Mouse (Mus musculus): ENCODE measurements around the gene Psen2.

GRCm38 (mm10) chr1:180193391-180193935 lies 69.8 kb downstream of the Psen2 start:
- TF ChIP-seq MAFK (IDR thresholded peaks at IDR 0.05; ENCODE audit: insufficient read depth, low read depth, low read length) (no peak), ZNF384 (IDR thresholded peaks at IDR 0.05; ENCODE audit: low read depth, low read length) (no peak), CHD2 (IDR thresholded peaks at IDR 0.05; ENCODE audit: low read depth, low read length) (no peak)

All from ES-E14 (cell line).